Mouse (Mus musculus) kidney, postnatal 4 days (tissue): ENCODE results near the gene Wnt10b.

Experiments used
- DNase-seq, 2 experiments: peaks; one replicate each; pipeline ENCODE4 v3.0.0; 2021; ENCODE audit warnings: mixed read lengths in 2 of 2

Gene Wnt10b

DNA sequence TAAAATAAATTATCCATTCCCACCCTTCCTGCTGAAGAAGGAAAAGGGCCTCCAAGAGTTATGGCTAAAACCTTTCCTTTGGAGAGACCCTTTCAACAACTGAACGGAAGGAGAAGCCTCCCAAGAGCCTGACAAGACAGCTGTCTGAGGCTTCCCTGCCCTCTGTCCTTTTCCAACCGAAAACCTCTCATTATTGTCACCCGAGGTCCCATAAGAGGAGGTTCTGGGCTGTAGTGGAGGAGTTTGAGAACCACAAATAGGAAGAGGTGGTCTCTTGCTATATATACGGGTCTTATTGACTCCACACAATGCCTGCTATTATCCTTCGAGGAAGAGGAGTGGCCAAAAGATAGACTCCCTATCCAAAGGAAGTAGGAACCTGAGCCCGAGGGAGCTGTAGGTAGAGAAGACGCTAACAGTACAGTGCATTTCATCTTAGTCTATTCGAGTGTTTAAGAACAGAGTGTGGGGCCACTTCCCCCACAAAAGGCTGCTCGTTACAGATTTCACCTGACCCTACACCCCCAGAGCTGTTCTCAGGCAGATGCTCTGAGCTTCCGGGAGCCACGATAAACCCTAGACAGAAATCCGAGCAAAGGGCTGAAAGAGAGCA, 6.0 kb downstream of the Wnt10b start:
- no peak for DNase-seq

- DNase-seq: no peak
These were observed 9.7 kb downstream of the Wnt10b start for GRCm38 (mm10) chr15:98768259-98768658.

DNA sequence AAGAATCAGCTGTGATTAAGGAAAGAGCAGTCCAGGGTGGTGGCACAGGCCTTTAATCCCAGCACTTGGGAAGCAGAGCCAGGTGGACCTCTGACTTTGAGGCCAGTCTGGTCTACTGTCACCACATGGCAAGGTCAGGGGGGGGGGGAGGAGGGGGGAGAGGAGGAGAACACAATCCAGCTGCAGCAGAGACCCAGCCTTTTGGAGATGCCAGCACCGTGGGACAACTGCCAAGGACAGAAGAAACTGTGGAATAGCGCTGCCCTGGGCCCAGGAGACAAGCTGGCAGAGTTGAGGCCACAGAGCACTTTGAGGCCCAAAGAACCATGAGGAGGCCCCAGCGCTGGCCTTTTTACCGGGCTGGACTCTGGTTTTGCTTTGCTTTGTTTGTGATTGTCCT, 12.0 kb downstream of the Wnt10b start:
- DNase-seq: no peak

DNA sequence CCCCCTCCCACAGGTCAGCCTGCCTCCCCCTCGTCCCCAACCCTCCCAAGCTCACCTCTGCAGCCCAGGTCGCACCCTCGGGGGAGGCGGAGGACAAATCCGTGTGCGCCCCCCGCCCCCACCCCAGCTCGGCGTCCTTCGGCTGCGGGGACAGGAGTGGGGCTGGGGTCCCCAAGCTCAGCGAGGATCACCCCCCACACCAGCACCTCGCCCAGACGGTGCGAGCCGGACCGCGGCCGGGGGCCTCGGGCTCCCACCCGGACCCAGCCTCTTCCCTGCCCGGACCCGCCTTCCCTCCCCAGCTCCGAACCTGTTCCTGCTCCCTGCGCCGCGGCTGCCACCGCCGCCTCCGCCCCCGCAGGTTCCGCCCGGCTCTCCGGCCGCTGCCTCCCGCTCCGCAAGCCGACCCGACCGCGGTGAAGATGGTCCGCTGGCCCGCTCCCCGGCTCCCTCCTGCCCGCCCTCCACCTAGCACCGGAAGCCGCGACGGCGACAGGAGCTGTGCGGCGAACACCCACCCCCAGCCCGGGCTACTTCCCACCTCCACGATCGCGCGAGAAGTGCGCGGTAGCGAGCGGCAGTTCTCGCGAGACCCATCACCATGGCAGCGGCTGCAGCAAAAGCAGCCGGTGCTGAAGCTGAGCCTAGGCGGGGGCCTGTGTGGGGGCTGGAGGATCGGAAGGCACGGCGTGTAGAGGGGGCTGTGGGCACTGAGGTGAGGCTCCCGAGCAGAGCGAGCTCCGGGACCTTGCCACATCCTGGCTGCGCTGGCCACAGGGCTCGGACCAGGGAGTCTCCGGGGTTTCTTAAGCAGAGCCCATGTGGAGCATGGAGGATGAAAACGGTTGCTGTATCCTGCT, 15.1 kb downstream of the Wnt10b start, which contains the start of gene Arf3:
Arf3 (minus strand) TSS at position 545 of the 860 bp plus-strand sequence.
- DNase-seq: peak; percentile 97 to 98

DNA sequence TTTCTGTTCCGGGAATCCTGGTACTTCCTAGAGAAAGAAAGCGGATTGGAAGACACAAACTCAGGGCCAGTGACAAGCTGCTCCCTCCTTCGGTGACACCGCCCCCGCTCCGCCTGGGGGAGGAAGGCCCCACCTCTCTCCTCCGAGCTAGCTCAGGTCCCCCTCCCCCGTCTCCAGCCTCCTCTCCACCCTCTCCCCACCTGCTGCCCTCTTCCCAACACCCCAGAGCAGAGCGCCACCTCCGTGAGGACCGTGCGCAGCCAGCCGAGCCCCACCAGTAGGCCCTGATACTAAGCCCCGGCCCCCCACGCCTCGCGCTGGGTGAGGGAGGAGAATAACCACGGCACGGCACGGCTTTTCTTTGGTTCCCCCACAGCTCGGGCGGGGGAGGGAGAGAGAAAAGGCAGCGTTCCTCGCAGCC, 15.7 kb downstream of the Wnt10b start:
- DNase-seq: peak; percentile 85 to 91

DNA sequence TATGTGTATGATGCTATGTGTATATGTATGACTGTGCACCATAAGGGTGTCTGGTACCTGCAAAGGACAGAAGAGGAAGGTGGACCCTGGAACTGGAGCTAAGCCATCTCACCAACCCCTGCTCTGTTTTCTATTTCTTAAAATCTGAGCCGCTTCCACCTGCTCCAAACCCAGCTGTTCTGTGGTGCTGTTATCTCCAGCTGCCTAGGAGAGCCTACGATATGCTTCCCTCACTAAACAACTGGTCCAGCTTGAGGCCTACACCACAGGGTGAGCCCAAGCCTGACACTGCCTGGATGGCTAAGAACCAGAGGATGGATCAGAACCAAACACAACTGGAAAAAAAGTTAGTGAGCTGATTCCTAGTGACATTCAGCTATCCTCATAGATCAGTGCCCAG, 23.8 kb downstream of the Wnt10b start:
- no peak for DNase-seq

GRCm38 (mm10) chr15:98753021-98753423, 24.9 kb downstream of the Wnt10b start:
- no peak for DNase-seq

- no peak for DNase-seq
These were observed 28.9 kb downstream of the Wnt10b start for GRCm38 (mm10) chr15:98749093-98749492.

GRCm38 (mm10) chr15:98747296-98747695, 30.7 kb downstream of the Wnt10b start:
- DNase-seq: no peak

- no peak for DNase-seq
These were observed 31.5 kb downstream of the Wnt10b start for GRCm38 (mm10) chr15:98746344-98746965.

DNA sequence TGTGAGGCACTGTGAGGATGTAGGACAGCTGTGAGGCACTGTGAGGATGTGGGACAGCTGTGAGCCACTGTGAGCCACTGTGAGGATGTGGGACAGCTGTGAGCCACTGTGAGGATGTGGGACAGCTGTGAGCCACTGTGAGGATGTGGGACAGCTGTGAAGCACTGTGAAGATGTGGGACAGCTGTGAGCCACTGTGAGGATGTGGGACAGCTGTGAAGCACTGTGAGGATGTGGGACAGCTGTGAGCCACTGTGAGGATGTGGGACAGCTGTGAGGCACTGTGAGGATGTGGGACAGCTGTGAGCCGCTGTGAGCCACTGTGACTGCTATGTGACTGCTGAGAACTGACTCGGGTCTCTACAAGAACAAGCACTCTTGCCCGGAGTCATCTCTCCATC, 34.1 kb downstream of the Wnt10b start:
- DNase-seq: peak; percentile 52 to 58

DNA sequence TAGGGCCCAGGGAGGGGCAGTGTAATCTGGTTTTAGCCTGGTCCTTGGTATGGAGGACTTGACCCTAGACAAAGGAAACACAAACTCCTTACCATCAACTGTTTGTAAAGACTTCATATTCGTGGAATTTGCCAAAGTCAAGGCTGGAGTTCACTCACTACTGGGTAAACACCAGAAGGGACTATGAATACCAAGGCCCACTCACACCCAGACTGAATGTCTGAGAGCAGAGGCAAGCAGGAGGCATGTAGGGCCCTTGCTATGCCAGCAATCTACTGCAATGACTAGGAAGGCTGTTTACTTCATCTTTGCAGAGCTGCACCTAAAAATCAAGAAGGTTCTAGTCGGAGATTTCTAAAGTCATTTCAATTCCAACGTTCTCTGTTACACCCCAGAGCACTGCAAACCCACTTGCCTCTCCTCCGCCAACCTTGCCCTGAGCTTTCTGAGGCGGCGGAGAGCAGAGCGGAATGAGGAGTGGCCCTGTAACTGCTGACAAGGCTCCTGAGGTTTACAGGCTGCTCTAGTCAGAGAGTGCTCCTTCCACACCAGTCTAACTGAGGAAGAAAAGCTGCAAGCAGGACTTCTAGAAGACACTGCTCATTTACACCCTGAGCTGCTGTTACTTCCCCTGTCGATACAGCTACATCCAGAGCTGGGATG, 35.1 kb downstream of the Wnt10b start:
- DNase-seq: no peak

- no peak for DNase-seq
These were observed 37.7 kb downstream of the Wnt10b start for GRCm38 (mm10) chr15:98740219-98740618.

- DNase-seq: no peak
These were observed 39.2 kb downstream of the Wnt10b start for GRCm38 (mm10) chr15:98738796-98739195.

GRCm38 (mm10) chr15:98737881-98738280, 40.1 kb downstream of the Wnt10b start:
- peak; percentile 66 to 75 for DNase-seq

DNA sequence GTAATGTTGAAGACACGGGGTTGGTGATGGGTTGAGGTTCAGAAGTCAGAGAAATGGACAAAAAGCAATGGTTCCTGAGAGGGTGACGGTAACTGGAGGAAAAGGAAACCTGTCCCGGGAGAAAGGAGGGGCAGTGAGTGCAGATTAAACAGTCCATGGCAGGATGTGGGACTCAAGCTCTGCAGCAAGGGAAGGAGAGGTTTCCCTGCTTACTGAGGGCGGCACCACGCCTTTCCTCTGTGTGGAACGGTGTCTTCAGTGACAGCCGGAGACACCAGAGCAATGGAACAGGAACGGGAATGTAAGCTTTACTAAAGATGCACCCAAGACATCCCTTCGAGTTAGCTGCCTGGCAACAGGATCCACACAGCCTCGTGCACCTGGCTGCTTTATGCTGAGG, 41.4 kb downstream of the Wnt10b start:
- DNase-seq: no peak

DNA sequence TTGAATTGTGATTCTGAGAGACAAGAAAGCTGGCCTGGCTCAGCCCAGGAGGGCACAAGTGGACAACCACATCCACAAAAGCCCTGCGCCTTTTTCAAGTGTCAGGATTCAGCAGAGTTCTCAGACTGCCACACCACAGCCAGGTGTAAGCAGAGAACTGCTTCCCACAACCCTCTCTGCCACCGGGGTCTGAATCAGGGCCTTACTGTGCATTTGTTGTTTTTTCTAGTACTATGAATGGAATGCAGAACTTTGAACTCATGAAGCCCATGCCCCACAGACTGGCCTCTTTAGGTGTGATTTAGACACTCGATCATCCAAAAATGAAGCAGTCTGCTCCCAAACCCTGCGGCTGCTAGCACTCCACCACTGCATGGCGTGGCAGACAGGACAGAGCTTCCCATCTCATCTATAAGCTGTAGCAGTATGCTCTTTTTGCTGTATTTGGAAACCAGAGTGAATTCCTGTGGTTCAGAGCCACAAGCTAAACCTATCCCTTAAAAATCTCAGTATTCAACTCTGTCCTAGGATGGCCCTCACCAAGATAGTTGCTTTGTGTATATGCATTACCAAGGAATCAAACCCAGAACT, 43.9 kb downstream of the Wnt10b start:
- DNase-seq: no peak

DNA sequence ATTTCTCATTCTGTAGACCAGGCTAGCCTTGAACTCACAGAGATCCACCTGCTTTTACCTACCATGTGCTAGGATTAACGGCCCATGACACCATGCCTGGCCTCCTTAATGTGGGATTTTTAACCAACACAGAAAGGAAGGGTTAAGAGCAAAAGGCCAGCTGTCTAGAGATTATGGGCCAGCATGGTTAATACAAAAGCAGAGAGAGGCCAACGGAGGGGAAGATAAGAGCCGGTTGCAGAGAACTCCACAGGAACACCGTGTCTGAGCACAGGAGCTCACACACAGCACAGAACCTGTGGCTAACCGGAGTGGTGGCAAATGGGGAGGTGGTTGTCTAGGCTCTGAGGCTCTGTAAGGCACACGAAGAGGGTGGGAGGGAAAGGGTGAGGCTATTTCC, 44.6 kb downstream of the Wnt10b start:
- DNase-seq: no peak

GRCm38 (mm10) chr15:98732006-98732531, 45.9 kb downstream of the Wnt10b start:
- DNase-seq: no peak

DNA sequence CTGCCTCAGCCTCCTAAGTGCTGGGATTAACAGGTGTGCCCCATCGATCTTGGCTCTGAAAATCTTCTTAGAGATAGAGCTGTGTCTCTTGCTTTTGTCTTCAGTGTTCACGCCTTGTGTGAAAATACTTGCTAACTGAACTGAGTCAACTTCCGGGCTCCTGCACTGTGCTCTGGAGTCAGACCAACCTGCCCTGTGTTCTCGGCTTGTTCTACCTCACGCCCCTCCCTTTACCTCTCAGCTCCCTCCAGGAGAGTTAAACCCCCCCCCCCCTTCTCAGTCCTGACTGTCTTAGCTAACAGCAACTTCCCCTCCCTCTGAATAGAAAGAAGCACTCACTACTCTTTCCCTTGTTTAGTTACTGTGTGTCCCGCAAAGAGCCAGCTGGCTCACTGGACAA, 47.2 kb downstream of the Wnt10b start:
- DNase-seq: no peak

- no peak for DNase-seq
These were observed 48.0 kb downstream of the Wnt10b start for GRCm38 (mm10) chr15:98729791-98730545.

DNA sequence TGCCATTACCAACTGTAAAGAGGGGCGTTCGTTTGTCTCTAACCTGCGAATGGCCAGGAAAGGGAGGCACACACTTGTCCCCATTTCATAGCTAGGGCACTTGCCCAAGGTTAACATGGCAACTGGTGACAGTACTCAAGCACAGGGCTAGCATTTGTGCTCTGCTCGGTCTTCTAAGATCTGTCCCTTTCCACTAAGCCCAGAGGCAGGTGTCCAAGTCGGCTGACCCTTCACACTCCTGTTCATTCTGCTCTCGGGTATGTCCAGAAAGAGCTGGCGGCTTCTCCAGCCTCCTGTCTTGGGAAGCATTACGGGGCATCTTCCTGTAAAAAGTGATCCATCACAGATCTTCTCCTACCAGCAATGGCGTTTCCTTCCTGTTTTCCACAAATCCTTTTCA, 49.6 kb downstream of the Wnt10b start:
- peak; percentile 38 to 59 for DNase-seq
